Mouse (Mus musculus) stomach, postnatal 0 days (tissue): ENCODE measurements around the gene Sap30bp. TPM values are rescaled to one million over a fixed set of nuclear protein-coding genes. Genes with fewer than 3 reads are reported as not detected.

ENCODE experiments used
- ATAC-seq: fragments of 200-750 bp; cut with Nextera tagmentation; 2 replicates; pipeline ENCODE4 v1.8.0; 2017; ENCODE audit not compliant: low FRiP score, low TSS enrichment
- DNase-seq: peaks from one replicate; pipeline ENCODE4 v3.0.0-alpha.2; 2016; ENCODE audit warnings: low spot score
- H3K27ac ChIP-seq: fragments of 300-500 bp; sonication (generic); replicated peaks from 2 replicates; pipeline ENCODE4 v1.5.1; 2014; ENCODE audit warnings: mild to moderate bottlenecking, control low read depth
- H3K27me3 ChIP-seq: fragments of 300-500 bp; sonication (generic); 2 replicates; pipeline ENCODE4 v1.6.1; 2014; ENCODE audit warnings: low read length; ENCODE audit not compliant: control insufficient read depth, insufficient read depth
- H3K36me3 ChIP-seq: fragments of 300-500 bp; sonication (generic); 2 replicates; pipeline ENCODE4 v1.6.1; 2014; ENCODE audit warnings: low read length, mixed read lengths; ENCODE audit not compliant: control insufficient read depth, insufficient read depth
- H3K4me1 ChIP-seq: fragments of 300-500 bp; sonication (generic); replicated peaks from 2 replicates; pipeline ENCODE4 v1.6.1; 2014; ENCODE audit warnings: antibody characterized with exemption; ENCODE audit not compliant: control insufficient read depth, insufficient read depth
- H3K4me2 ChIP-seq: fragments of 300-500 bp; sonication (generic); replicated peaks from 2 replicates; pipeline ENCODE4 v1.6.1; 2014; ENCODE audit warnings: low read depth, mild to moderate bottlenecking, control low read depth, moderate library complexity
- H3K4me3 ChIP-seq: fragments of 300-500 bp; sonication (generic); 2 replicates; pipeline ENCODE4 v1.5.1; 2014; ENCODE audit warnings: low read depth, low read length, control low read depth
- H3K9ac ChIP-seq: fragments of 300-500 bp; sonication (generic); 2 replicates; pipeline ENCODE4 v1.6.1; 2014; ENCODE audit warnings: mild to moderate bottlenecking, low read length, control low read depth, mixed read lengths
- H3K9me3 ChIP-seq: fragments of 300-500 bp; sonication (generic); 2 replicates; pipeline ENCODE4 v1.6.1; 2016; ENCODE audit warnings: low read length; ENCODE audit not compliant: control insufficient read depth
- CTCF ChIP-seq: IDR thresholded peaks from 2 replicates; pipeline ENCODE4 v1.5.1; 2016; ENCODE audit warnings: antibody characterized with exemption, low read depth, mild to moderate bottlenecking, moderate library complexity
- EP300 ChIP-seq: optimal IDR thresholded peaks from 2 replicates; pipeline ENCODE3; 2016; ENCODE audit warnings: antibody characterized with exemption
- WGBS: fragments of 180-500 bp; shearing (Covaris S2); extraction: QIAGEN DNeasy Blood & Tissue Kit; methylation state at CpG from one replicate; pipeline ENCODE4 v1.1.7; 2014; 5-methylcytosine and 5-hydroxymethylcytosine counted together
- polyA plus RNA-seq: library from polyadenylated mRNA; unstranded; fragments of >200 nt; fragmentation: Nextera tagmentation; extraction: Ambion mirVana; gene quantifications from 2 replicates; pipeline ENCODE4 v1.2.1, GENCODE M21; 2015

Sap30bp gene
- polyA plus RNA-seq, 1 experiment from 2014 or later = 23.6 TPM

GRCm38 (mm10) chr11:115975083-115975420, 42.0 kb downstream of the Sap30bp start:
- no peak for DNase-seq
- Histone ChIP-seq H3K4me3 (peak overlapping the region; percentile 55), H3K4me2 (peak overlapping the region; percentile 72), H3K27me3 (no peaks in the 10 kb centered on the region), H3K4me1 (0 out of 2 replicates have a peak, but pooled peaks cover 2% of the 10 kb centered on the region), H3K36me3 (no peaks in the 10 kb centered on the region), H3K27ac (peak overlapping the region; percentile 89), H3K9me3 (no peaks in the 10 kb centered on the region), H3K9ac (peak overlapping the region; percentile 76)
- TF ChIP-seq CTCF = no peak
- no peak for TF ChIP-seq EP300
- peak; percentile 2; the same call in 1 of the 2 replicates for ATAC-seq
- 5% methylated on average over 18 of the region's 18 CpGs for WGBS

- WGBS = 23% methylated on average over 12 of the region's 12 CpGs
- Histone ChIP-seq H3K27me3 (no peaks in the 10 kb centered on the region), H3K9me3 (no peaks in the 10 kb centered on the region), H3K36me3 (no peaks in the 10 kb centered on the region), H3K4me3 (peak overlapping the region; percentile 55), H3K9ac (peak overlapping the region; percentile 76), H3K27ac (peak overlapping the region; percentile 89), H3K4me1 (0 out of 2 replicates have a peak, but pooled peaks cover 2% of the 10 kb centered on the region), H3K4me2 (peak overlapping the region; percentile 72)
- DNase-seq = peak; percentile 56
- TF ChIP-seq CTCF (peak; percentile 10; the same call in 1 of the 2 replicates), EP300 (no peak)
- no peak for ATAC-seq
These were observed 42.5 kb downstream of the Sap30bp start for GRCm38 (mm10) chr11:115975544-115975943.

GRCm38 (mm10) chr11:115982472-115982871, 49.4 kb downstream of the Sap30bp start:
- no peak overlapping the region for H3K4me2 ChIP-seq
- H3K36me3 ChIP-seq = no peaks in the 10 kb centered on the region
- DNase-seq (no peak), ATAC-seq (no peak)
- 84% methylated on average over 15 of the region's 15 CpGs for WGBS
- H3K27ac ChIP-seq = no peak overlapping the region
- no peak overlapping the region for H3K4me3 ChIP-seq
- no peak for TF ChIP-seq EP300
- TF ChIP-seq CTCF = no peak
- no peaks in the 10 kb centered on the region for H3K9me3 ChIP-seq
- H3K27me3 ChIP-seq = no peaks in the 10 kb centered on the region
- no peaks in the 10 kb centered on the region for H3K4me1 ChIP-seq
- H3K9ac ChIP-seq = no peak overlapping the region

GRCm38 (mm10) chr11:115983291-115983690, 50.2 kb downstream of the Sap30bp start:
- no peaks in the 10 kb centered on the region for H3K27me3 ChIP-seq
- H3K9ac ChIP-seq = no peak overlapping the region
- no peak overlapping the region for H3K4me2 ChIP-seq
- WGBS = 76% methylated on average over 6 of the region's 8 CpGs
- ATAC-seq (no peak), DNase-seq (no peak)
- no peaks in the 10 kb centered on the region for H3K9me3 ChIP-seq
- H3K36me3 ChIP-seq = no peaks in the 10 kb centered on the region
- H3K4me1 ChIP-seq = no peaks in the 10 kb centered on the region
- no peak overlapping the region for H3K27ac ChIP-seq
- TF ChIP-seq EP300 = no peak
- TF ChIP-seq CTCF = no peak
- H3K4me3 ChIP-seq = no peak overlapping the region

GRCm38 (mm10) chr11:115989686-115990085, 56.6 kb downstream of the Sap30bp start:
- WGBS = 39% methylated on average over 15 of the region's 15 CpGs
- no peak overlapping the region for H3K4me3 ChIP-seq

GRCm38 (mm10) chr11:115992098-115992497, 59.0 kb downstream of the Sap30bp start:
- DNase-seq = no peak
- TF ChIP-seq CTCF (no peak), EP300 (no peak)
- no peaks in the 10 kb centered on the region for H3K36me3 ChIP-seq
- no peak overlapping the region for H3K27ac ChIP-seq
- H3K4me2 ChIP-seq = no peak overlapping the region
- no peak for ATAC-seq
- 48% methylated on average over 4 of the region's 4 CpGs for WGBS
- no peaks in the 10 kb centered on the region for H3K9me3 ChIP-seq
- no peaks in the 10 kb centered on the region for H3K4me1 ChIP-seq
- no peak overlapping the region for H3K9ac ChIP-seq
- H3K27me3 ChIP-seq = no peaks in the 10 kb centered on the region
- no peak overlapping the region for H3K4me3 ChIP-seq

More at GRCm38 (mm10) chr11:115989686-115990085, 56.6 kb downstream of the Sap30bp start:
- H3K27ac ChIP-seq = no peak overlapping the region
- DNase-seq = no peak
- ATAC-seq = no peak
- no peaks in the 10 kb centered on the region for H3K9me3 ChIP-seq
- no peak overlapping the region for H3K4me2 ChIP-seq
- no peak overlapping the region for H3K9ac ChIP-seq
- TF ChIP-seq CTCF = no peak
- no peaks in the 10 kb centered on the region for H3K36me3 ChIP-seq
- H3K4me1 ChIP-seq = no peaks in the 10 kb centered on the region
- no peaks in the 10 kb centered on the region for H3K27me3 ChIP-seq
